28 mouse cellular contexts compared by ENCODE assay signal in genomic region chr7:101954163-101954562, GRCm38 (mm10). TPM values are rescaled to one million over a fixed set of nuclear protein-coding genes. Genes with fewer than 3 reads are reported as not detected.
DNase-seq lines count a peak whose midpoint lies in the region; TF ChIP-seq lines count a peak whose summit lies in the region.
"Had no signal": no experiment of that assay in that cellular context is flagged by ENCODE, and none has a peak within 500 bp of the region (broad histone marks: within the 10 kb centered on the region; RNA-seq: fewer than 3 reads in every experiment).

No protein-coding gene starts in this region.

- DNase-seq in adrenal gland, adult 2 months = peak; percentile 54
- no peak for DNase-seq in adrenal gland, postnatal 25 days
- DNase-seq in left cerebral cortex, adult 2 months (ENCODE audit: extremely low spot score in 1 of 2, low spot score in 2 of 2) = no peak
- no peak for DNase-seq in left cerebral cortex, postnatal 10 days (ENCODE audit: extremely low spot score in 1 of 2, low spot score in 2 of 2)
- peak; percentile 21 for DNase-seq in right cerebral cortex, postnatal 25 days
- DNase-seq in right cerebral cortex, postnatal 4 days = no peak
- DNase-seq in telencephalon, adult 2 months (ENCODE audit: low read depth, low spot score) = peak; percentile 73
- no peak for DNase-seq in T-cell, adult 2 months (ENCODE audit: low spot score)
- DNase-seq: cerebellum, adult 11 months; cerebellum, adult 9-10 months; cerebellum, postnatal 36 days; heart, postnatal 14 days; kidney, adult 8-10 months; kidney, postnatal 4 days; layer of hippocampus, postnatal 36 days; liver, embryonic 13.5 days; lung, adult 18-20 months; lung, postnatal 4 days; midbrain, embryonic 14.5 days had no signal

- peak overlapping the region; percentile 42; the same call in 1 of the 2 replicates for H3K27ac ChIP-seq in left cerebral cortex, adult 2 months
- H3K27ac ChIP-seq: forebrain, embryonic 13.5 days; intestine, embryonic 15.5 days; kidney, postnatal 0 days; limb, embryonic 10.5 days; limb, embryonic 15.5 days; liver, embryonic 13.5 days; neural tube, embryonic 15.5 days had no signal

- H3K4me3 ChIP-seq in left cerebral cortex, adult 2 months = no peak overlapping the region
- H3K4me3 ChIP-seq: forebrain, embryonic 13.5 days; intestine, embryonic 15.5 days; limb, embryonic 10.5 days; limb, embryonic 15.5 days; liver, embryonic 13.5 days; neural tube, embryonic 15.5 days had no signal

- TF ChIP-seq CTCF in left cerebral cortex, adult 2 months (IDR thresholded peaks at IDR 0.05) = no peak

- intact Hi-C loops in left cerebral cortex, adult 2 months (cut with DNase I) = no loop called here
- intact Hi-C loops in left cerebral cortex, postnatal 10 days (cut with DNase I) = no loop called here

RNA-seq across cellular contexts. Expression of gene Numa1, which starts 20.3 kb away (rescaled TPM):
- 100 to 1,000 TPM; 167 to 176 TPM for total RNA-seq in adrenal gland, adult 2 months (2021)
- polyA plus RNA-seq in adrenal gland, adult 2 months (2012; rRNA removed) = 89.3 and 96.6 TPM in 2 replicates
- 168 and 210 TPM in 2 replicates for total RNA-seq in adrenal gland, postnatal 25 days (2021)
- total RNA-seq in left cerebral cortex, adult 2 months (2021) = 100 to 1,000 TPM in 1 of 2 experiments, 10 to 100 TPM in 1; 96.8 to 101 TPM
- 10 to 100 TPM; 60.5 to 60.9 TPM for total RNA-seq in left cerebral cortex, postnatal 10 days (2021)

RNA-seq across cellular contexts. Expression of gene Lrrc51, which starts 20.5 kb away (rescaled TPM):
- 10 to 100 TPM; 11.7 to 17.3 TPM for total RNA-seq in adrenal gland, adult 2 months (2021)
- polyA plus RNA-seq in adrenal gland, adult 2 months (2012; rRNA removed) = 9.4 and 10.3 TPM in 2 replicates
- 13.3 and 17.2 TPM in 2 replicates for total RNA-seq in adrenal gland, postnatal 25 days (2021)
- 1 to 10 TPM; 4.0 to 4.8 TPM for total RNA-seq in left cerebral cortex, adult 2 months (2021)
- 1 to 10 TPM; 2.8 to 4.0 TPM for total RNA-seq in left cerebral cortex, postnatal 10 days (2021)

RNA-seq across cellular contexts. Expression of gene Tomt, which starts 48.0 kb away (rescaled TPM):
- total RNA-seq in adrenal gland, adult 2 months (2021) = not detected
- not detected in 2 replicates for polyA plus RNA-seq in adrenal gland, adult 2 months (2012; rRNA removed)
- total RNA-seq in adrenal gland, postnatal 25 days (2021) = not detected in 2 replicates
- not detected for total RNA-seq in left cerebral cortex, adult 2 months (2021)
- not detected for total RNA-seq in left cerebral cortex, postnatal 10 days (2021)
- total RNA-seq: adrenal gland, adult 18-20 months; gastrocnemius, adult 18-20 months; heart, postnatal 14 days; layer of hippocampus, postnatal 36 days; monocyte, adult 5-6 weeks had no signal

RNA-seq across cellular contexts. Expression of gene Lamtor1, which starts 48.5 kb away (rescaled TPM):
- 100 to 1,000 TPM; 106 to 131 TPM for total RNA-seq in adrenal gland, adult 2 months (2021)
- polyA plus RNA-seq in adrenal gland, adult 2 months (2012; rRNA removed) = 298 TPM in 2 replicates
- total RNA-seq in adrenal gland, postnatal 25 days (2021) = 99.9 and 103 TPM in 2 replicates
- total RNA-seq in left cerebral cortex, adult 2 months (2021) = 10 to 100 TPM; 87.9 to 90.9 TPM
- 10 to 100 TPM; 95.6 to 98.2 TPM for total RNA-seq in left cerebral cortex, postnatal 10 days (2021)

Comparison
In these comparisons a context has a peak if more than half of its experiments do, and no peak if none do; other contexts are left out.
1. DNase-seq: peak in adrenal gland, adult 2 months (single experiment), right cerebral cortex, postnatal 25 days (single experiment) and telencephalon, adult 2 months (single experiment); none in adrenal gland, postnatal 25 days (single experiment), left cerebral cortex, adult 2 months (0 of 2), left cerebral cortex, postnatal 10 days (0 of 2), right cerebral cortex, postnatal 4 days (single experiment) and T-cell, adult 2 months (single experiment).